Mouse (Mus musculus) skeletal muscle tissue, adult 2 months (tissue): ENCODE results near the gene Fam187a.

Source experiments
- DNase-seq: peaks from one replicate; pipeline ENCODE4 v3.0.0-alpha.2; 2012; ENCODE audit warnings: low read depth, low spot score

Fam187a gene

GRCm38 (mm10) chr11:102894716-102895115 lies 9.7 kb downstream of the Fam187a start:
- no peak for DNase-seq

GRCm38 (mm10) chr11:102895779-102896178 lies 10.8 kb downstream of the Fam187a start:
- no peak for DNase-seq

GRCm38 (mm10) chr11:102896641-102897040 lies 11.7 kb downstream of the Fam187a start:
- DNase-seq, result no peak

DNA sequence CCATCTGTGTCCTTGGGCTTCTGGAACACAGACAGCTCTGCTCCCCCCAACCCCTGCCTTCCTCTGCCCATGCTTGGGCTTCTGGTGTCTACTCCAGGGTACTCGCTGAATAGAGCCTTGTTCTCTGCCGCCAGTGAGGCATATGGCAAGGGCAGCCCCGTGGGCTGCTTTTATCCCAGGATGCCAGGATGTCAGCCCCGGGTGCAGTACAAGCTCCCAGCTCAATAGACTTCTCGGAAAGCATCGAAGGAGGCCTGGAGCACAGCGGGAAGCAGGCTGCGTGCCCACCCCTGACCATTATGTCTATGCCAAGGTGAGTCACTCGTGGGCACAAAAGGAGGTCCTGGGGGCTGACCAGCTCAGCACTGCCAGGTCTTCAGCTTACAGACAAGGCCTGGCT lies 13.4 kb downstream of the Fam187a start:
- DNase-seq, result no peak

GRCm38 (mm10) chr11:102900763-102901162 lies 15.8 kb downstream of the Fam187a start, which contains the start of gene Gfap:
Gfap (minus strand) TSS chr11:102900912.
- peak; percentile 62 for DNase-seq

DNA sequence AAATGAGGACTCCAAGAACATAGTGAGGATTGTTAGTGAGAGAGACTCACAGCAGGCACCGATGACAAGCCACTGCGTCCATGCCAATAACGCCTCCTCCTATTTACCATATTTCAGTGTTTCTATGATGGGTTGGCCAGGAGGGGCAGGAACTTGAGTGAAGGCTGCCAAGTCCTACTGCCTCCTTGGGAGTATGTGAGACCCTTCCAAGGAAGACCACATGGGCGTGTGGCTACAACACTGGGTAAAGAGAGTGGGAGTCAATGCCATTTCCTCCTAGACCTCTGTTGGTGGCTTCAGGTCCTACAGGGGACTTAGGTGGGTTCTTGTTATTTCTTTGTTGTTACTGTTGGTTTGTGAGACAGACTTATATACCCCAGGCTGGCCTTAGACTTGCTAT lies 16.2 kb downstream of the Fam187a start:
- DNase-seq, result no peak

- no peak for DNase-seq
Measured at GRCm38 (mm10) chr11:102902107-102902506, 17.1 kb downstream of the Fam187a start.

GRCm38 (mm10) chr11:102903654-102904053 lies 18.7 kb downstream of the Fam187a start:
- no peak for DNase-seq

DNA sequence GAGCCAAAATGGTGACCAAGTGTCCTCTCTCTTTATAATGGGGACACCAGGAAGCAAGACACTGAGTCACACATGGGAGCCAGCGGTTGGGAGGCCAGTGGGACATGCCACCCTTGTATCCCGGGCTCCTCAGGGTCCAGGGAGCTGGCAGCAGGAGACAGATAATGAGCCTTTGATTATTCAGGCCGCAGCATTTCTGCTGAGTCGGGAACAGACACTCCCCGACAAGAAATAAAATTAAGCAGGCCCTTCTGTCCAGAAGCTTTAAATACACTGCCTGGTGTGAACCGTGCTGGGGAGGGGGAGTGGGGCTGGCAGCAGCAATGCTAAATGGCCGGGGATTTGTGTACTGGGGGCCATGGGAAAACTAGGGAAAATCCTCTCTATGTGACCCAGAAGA lies 26.4 kb downstream of the Fam187a start:
- DNase-seq, result no peak

- no peak for DNase-seq
Measured at GRCm38 (mm10) chr11:102915380-102915779, 30.4 kb downstream of the Fam187a start.

DNA sequence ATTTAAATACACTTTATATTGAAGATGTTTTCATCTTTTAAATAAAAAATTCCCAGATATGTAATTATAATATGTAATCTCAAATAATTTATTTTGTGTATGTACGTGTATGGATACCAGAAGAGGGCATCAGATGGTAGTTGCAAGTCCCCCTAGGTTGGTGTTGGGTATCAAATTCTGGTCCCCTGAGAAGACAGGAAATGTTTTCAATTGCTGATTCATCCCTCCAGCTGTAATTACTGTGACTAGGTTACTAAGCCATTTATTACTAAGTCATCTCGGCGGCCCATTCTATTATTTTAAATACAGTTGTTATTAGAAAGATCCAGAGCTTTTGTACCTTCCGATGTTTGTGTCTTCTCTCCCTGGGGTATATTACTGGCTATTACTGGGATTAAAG lies 33.1 kb downstream of the Fam187a start:
- DNase-seq, result no peak

DNA sequence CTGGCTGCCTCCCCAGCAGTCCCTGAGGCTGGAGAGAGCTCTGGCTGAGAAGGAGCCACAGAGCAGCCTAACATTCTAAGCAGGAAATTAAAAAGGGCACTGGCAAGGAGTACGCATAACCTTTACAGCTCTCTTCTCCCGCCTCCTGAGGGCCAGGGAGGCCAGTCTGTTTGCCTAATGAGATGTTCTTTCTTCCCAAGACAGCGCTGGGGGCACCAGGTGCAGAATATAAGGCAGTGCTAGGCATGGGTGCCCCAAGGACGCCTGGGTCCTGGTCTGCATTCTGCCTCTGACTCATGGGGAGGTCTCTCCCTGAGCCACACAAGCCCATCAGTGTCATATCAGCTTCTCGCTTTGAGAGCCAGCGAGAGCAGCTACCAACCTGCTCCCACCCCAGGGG lies 36.5 kb downstream of the Fam187a start:
- no peak for DNase-seq

DNA sequence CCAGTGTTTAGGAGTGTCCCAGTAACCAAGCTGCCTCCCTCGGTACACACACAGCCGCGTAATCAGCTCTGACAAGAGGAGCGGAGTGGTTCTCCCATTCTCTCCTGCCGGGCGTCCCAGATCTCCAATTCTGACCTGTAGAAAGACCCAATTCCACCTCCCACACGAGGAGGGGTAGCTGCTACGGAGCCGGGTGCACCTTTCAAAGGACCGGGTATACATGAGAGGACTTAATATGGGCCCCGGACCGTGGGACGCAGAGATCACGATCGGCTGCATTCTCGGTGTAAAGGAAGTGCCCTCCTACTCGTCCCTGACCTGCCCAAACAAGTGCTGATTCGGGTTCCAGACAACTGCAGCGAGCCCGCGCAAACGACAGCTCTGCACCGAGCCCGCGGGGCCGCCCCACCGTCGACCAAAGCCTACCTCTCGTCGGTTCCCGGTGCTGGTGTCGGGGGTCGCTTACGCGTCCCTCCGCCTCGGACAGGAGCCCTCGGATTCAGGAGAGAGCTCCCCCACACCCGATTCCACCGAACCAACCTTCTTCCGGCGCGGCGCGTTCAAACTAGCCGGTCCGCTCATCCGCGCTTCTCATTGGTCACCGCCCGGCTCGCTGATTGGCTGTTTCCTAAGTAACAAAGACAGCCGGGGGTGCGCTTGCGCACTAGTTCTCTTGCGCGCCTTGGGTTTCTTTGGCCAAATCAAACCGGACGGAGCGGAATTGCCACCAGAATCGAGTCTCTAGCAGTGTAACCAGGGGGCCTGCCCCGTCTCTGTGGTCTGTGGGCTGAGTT lies 39.8 kb downstream of the Fam187a start, which contains the start of gene Kif18b:
Gene Kif18b (minus strand): TSS at position 568 of the 794 bp plus-strand sequence.
- peak; percentile 92 for DNase-seq

DNA sequence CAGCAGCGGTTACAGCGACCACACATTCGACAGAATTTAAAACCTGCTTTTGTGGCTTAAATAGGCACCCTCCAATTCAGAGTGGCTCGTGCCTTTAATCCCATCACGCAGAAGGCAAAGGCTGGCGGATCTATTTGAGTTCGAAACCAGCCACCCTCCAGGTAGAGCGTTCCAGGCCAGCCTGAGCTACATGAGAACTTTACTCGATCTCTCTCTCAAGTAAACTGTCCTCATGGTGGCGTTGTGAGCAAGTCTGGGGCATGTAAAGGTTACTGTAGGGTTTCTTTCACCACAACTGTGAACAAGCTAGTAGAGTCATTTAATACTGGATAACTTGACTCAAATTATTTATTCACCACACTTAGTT lies 40.4 kb downstream of the Fam187a start:
- no peak for DNase-seq

DNA sequence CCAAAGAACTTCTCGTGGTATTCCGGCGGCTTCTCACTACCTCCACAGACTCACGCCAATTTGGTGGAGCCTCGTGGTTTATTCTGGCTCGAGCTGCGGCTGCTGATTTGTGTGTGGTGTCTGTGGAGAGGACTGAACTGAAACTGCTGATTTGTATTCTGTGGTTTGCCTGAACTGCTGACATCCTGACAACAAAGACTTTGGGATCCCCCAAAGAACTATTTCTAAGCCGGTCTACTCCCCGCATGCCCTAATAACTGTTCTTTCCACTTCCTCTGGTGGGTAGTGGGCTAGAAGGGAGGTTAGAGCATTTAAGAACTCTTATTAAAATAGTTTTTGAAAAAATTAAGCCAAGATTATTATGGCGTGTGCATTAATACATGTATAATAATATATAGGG lies 45.7 kb downstream of the Fam187a start:
- DNase-seq, result no peak

DNA sequence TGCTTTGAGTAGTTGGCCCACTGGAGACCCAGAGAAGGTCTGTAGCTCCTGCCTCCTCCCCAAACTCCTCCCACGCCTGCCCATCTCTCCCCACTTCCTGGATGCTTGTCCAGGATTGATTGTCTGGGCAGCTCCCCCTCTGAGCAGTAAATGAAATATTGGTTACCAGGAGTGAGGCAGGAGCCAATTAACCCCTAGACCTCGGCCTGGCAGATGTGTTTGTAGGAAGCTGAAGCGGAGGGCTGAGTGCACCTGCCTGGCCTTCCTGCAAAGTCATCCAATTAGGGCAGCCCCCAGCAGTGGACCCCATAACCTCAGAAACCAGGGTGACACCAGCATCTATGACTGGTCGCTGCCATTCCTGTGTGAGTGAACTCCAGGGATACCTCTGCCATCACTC lies 51.3 kb downstream of the Fam187a start:
- no peak for DNase-seq
